Mouse (Mus musculus) intestine, embryonic 16.5 days (tissue): Measurements from ENCODE around the gene 5830473C10Rik. TPM values are rescaled to one million over a fixed set of nuclear protein-coding genes. Genes with fewer than 3 reads are reported as not detected.
"Not testable (repeated sequence)": the region's sequence is repeated elsewhere in the genome, so short reads cannot be mapped to it uniquely, and the experiment has no call there.

Source experiments
- ATAC-seq: fragments of 200-750 bp; cut with Nextera tagmentation; 2 replicates; pipeline ENCODE4 v1.8.0; 2017; ENCODE audit warnings: moderate TSS enrichment, moderate library complexity
- H3K27ac ChIP-seq: fragments of 300-500 bp; sonication (generic); 2 replicates; pipeline ENCODE4 v1.5.1; 2014; ENCODE audit warnings: mild to moderate bottlenecking, low read length
- H3K27me3 ChIP-seq: fragments of 300-500 bp; sonication (generic); replicated peaks from 2 replicates; pipeline ENCODE4 v1.6.1; 2014; ENCODE audit warnings: low read length, control low read depth, mixed read lengths; ENCODE audit not compliant: control insufficient read depth, insufficient read depth
- H3K36me3 ChIP-seq: fragments of 300-500 bp; sonication (generic); 2 replicates; pipeline ENCODE4 v1.6.1; 2014; ENCODE audit warnings: low read length, control low read depth; ENCODE audit not compliant: control insufficient read depth, insufficient read depth
- H3K4me1 ChIP-seq: fragments of 300-500 bp; sonication (generic); 2 replicates; pipeline ENCODE4 v1.6.1; 2014; ENCODE audit warnings: low read length, control low read depth, mixed read lengths; ENCODE audit not compliant: control insufficient read depth, insufficient read depth
- H3K4me2 ChIP-seq: fragments of 300-500 bp; sonication (generic); 2 replicates; pipeline ENCODE4 v1.6.1; 2014; ENCODE audit warnings: low read depth, low read length, control low read depth
- H3K4me3 ChIP-seq: fragments of 300-500 bp; sonication (generic); 2 replicates; pipeline ENCODE4 v1.5.1; 2014; ENCODE audit warnings: mild to moderate bottlenecking, low read length
- H3K9ac ChIP-seq: fragments of 300-500 bp; sonication (generic); 2 replicates; pipeline ENCODE4 v1.6.1; 2014; ENCODE audit warnings: low read depth, low read length
- H3K9me3 ChIP-seq: fragments of 300-500 bp; sonication (generic); 2 replicates; pipeline ENCODE4 v1.6.1; 2016; ENCODE audit warnings: low read length, control low read depth; ENCODE audit not compliant: control insufficient read depth
- WGBS: fragments of 180-500 bp; shearing (Covaris S2); extraction: QIAGEN DNeasy Blood & Tissue Kit; methylation state at CpG from one replicate; pipeline ENCODE4 v1.1.7; 2014; 5-methylcytosine and 5-hydroxymethylcytosine counted together
- polyA plus RNA-seq: library from polyadenylated mRNA; unstranded; fragments of >200 nt; fragmentation: Nextera tagmentation; extraction: Ambion mirVana; gene quantifications from 2 replicates; pipeline ENCODE4 v1.2.1, GENCODE M21; 2015

5830473C10Rik gene
- polyA plus RNA-seq, 1 experiment from 2014 or later = 0.11 TPM

GRCm38 (mm10) chr5:90611996-90612611 lies 51.2 kb downstream of the 5830473C10Rik start:
- WGBS = 75% methylated on average over 6 of the region's 6 CpGs
- H3K36me3 ChIP-seq = no peaks in the 10 kb centered on the region
- no peak overlapping the region for H3K4me3 ChIP-seq
- 0 out of 2 replicates have a peak overlapping the region, but pooled peaks have one; percentile 0 for H3K27ac ChIP-seq
- H3K4me2 ChIP-seq = no peak overlapping the region
- peak; percentile 80 for ATAC-seq
- H3K9ac ChIP-seq = no peak overlapping the region
- H3K4me1 ChIP-seq = peaks cover 16% of the 10 kb centered on the region
- H3K9me3 ChIP-seq = no peaks in the 10 kb centered on the region
- H3K27me3 ChIP-seq = no peaks in the 10 kb centered on the region

- not testable (repeated sequence) for H3K27ac ChIP-seq, H3K9ac ChIP-seq, H3K36me3 ChIP-seq, H3K9me3 ChIP-seq, H3K4me3 ChIP-seq, H3K27me3 ChIP-seq, H3K4me2 ChIP-seq
- ATAC-seq = peak; percentile 38; the same call in 1 of the 2 replicates
- WGBS = 69% methylated on average over 1 of the region's 1 CpGs
- H3K4me1 ChIP-seq = peaks cover 16% of the 10 kb centered on the region
Measured at GRCm38 (mm10) chr5:90612751-90613150, 51.8 kb downstream of the 5830473C10Rik start.

GRCm38 (mm10) chr5:90617859-90618258 lies 57.0 kb downstream of the 5830473C10Rik start:
- no peaks in the 10 kb centered on the region for H3K27me3 ChIP-seq
- H3K9me3 ChIP-seq = 0 out of 2 replicates have a peak, but pooled peaks cover 4% of the 10 kb centered on the region
- no peak overlapping the region for H3K9ac ChIP-seq
- H3K4me3 ChIP-seq = no peak overlapping the region
- H3K4me2 ChIP-seq = no peak overlapping the region
- peak; percentile 47; the same call in 1 of the 2 replicates for ATAC-seq
- H3K36me3 ChIP-seq = no peaks in the 10 kb centered on the region
- 75% methylated on average over 3 of the region's 3 CpGs for WGBS
- H3K4me1 ChIP-seq = peaks cover 8% of the 10 kb centered on the region; the same call in 1 of the 2 replicates
- H3K27ac ChIP-seq = no peak overlapping the region

GRCm38 (mm10) chr5:90621316-90621715 lies 60.4 kb downstream of the 5830473C10Rik start:
- H3K27ac ChIP-seq = no peak overlapping the region

GRCm38 (mm10) chr5:90621726-90622125 lies 60.8 kb downstream of the 5830473C10Rik start:
- 80% methylated on average over 6 of the region's 6 CpGs for WGBS
- Histone ChIP-seq H3K4me3 (no peak overlapping the region), H3K9ac (no peak overlapping the region), H3K9me3 (0 out of 2 replicates have a peak, but pooled peaks cover 4% of the 10 kb centered on the region), H3K4me2 (no peak overlapping the region), H3K27ac (no peak overlapping the region), H3K27me3 (no peaks in the 10 kb centered on the region), H3K36me3 (no peaks in the 10 kb centered on the region), H3K4me1 (peaks cover 4% of the 10 kb centered on the region; the same call in 1 of the 2 replicates)
- peak; percentile 96 for ATAC-seq

More at GRCm38 (mm10) chr5:90621316-90621715, 60.4 kb downstream of the 5830473C10Rik start:
- Histone ChIP-seq H3K4me2 (no peak overlapping the region), H3K36me3 (no peaks in the 10 kb centered on the region), H3K4me1 (peaks cover 4% of the 10 kb centered on the region; the same call in 1 of the 2 replicates), H3K4me3 (no peak overlapping the region), H3K27me3 (no peaks in the 10 kb centered on the region), H3K9me3 (0 out of 2 replicates have a peak, but pooled peaks cover 4% of the 10 kb centered on the region), H3K9ac (no peak overlapping the region)
- 95% methylated on average over 2 of the region's 2 CpGs for WGBS
- no peak for ATAC-seq

- ATAC-seq = no peak
- Histone ChIP-seq H3K9me3 (0 out of 2 replicates have a peak, but pooled peaks cover 4% of the 10 kb centered on the region), H3K4me1 (peaks cover 4% of the 10 kb centered on the region; the same call in 1 of the 2 replicates), H3K4me2 (no peak overlapping the region), H3K36me3 (no peaks in the 10 kb centered on the region), H3K27me3 (no peaks in the 10 kb centered on the region), H3K9ac (no peak overlapping the region), H3K27ac (no peak overlapping the region), H3K4me3 (no peak overlapping the region)
- 87% methylated on average over 2 of the region's 2 CpGs for WGBS
Measured at GRCm38 (mm10) chr5:90623209-90623608, 62.3 kb downstream of the 5830473C10Rik start.

GRCm38 (mm10) chr5:90624708-90625425 lies 64.0 kb downstream of the 5830473C10Rik start:
- no peak overlapping the region for H3K4me2 ChIP-seq
- no peaks in the 10 kb centered on the region for H3K9me3 ChIP-seq
- H3K4me3 ChIP-seq = no peak overlapping the region
- H3K27ac ChIP-seq = no peak overlapping the region
- 76% methylated on average over 18 of the region's 18 CpGs for WGBS
- peaks cover 4% of the 10 kb centered on the region; the same call in 1 of the 2 replicates for H3K4me1 ChIP-seq
- no peak for ATAC-seq
- no peak overlapping the region for H3K9ac ChIP-seq
- no peaks in the 10 kb centered on the region for H3K36me3 ChIP-seq
- H3K27me3 ChIP-seq = no peaks in the 10 kb centered on the region

- Histone ChIP-seq H3K36me3 (no peaks in the 10 kb centered on the region), H3K9me3 (no peaks in the 10 kb centered on the region), H3K27ac (no peak overlapping the region), H3K27me3 (no peaks in the 10 kb centered on the region), H3K4me1 (no peaks in the 10 kb centered on the region), H3K4me2 (no peak overlapping the region), H3K4me3 (no peak overlapping the region), H3K9ac (no peak overlapping the region)
- ATAC-seq = no peak
- 93% methylated on average over 4 of the region's 4 CpGs for WGBS
Measured at GRCm38 (mm10) chr5:90627423-90627822, 66.5 kb downstream of the 5830473C10Rik start.

- Histone ChIP-seq H3K9me3 (no peaks in the 10 kb centered on the region), H3K9ac (no peak overlapping the region), H3K4me3 (no peak overlapping the region), H3K4me2 (no peak overlapping the region), H3K4me1 (no peaks in the 10 kb centered on the region), H3K27ac (no peak overlapping the region), H3K36me3 (no peaks in the 10 kb centered on the region), H3K27me3 (no peaks in the 10 kb centered on the region)
- 87% methylated on average over 3 of the region's 3 CpGs for WGBS
- ATAC-seq = no peak
Measured at GRCm38 (mm10) chr5:90628011-90628410, 67.1 kb downstream of the 5830473C10Rik start.
